Mouse (Mus musculus) inflammation-experienced regulatory T-cells, adult 16 weeks (primary cell): ENCODE results near the gene Vwc2l. TPM values are rescaled to one million over a fixed set of nuclear protein-coding genes. Genes with fewer than 3 reads are reported as not detected.

ENCODE experiments used
- polyA plus RNA-seq: library from polyadenylated mRNA; unstranded; fragments of 100-300 nt; shearing (Covaris generic); gene quantifications from one replicate; pipeline ENCODE4 v1.2.1, GENCODE M21; 2017

Gene Vwc2l
- polyA plus RNA-seq = not detected

DNA sequence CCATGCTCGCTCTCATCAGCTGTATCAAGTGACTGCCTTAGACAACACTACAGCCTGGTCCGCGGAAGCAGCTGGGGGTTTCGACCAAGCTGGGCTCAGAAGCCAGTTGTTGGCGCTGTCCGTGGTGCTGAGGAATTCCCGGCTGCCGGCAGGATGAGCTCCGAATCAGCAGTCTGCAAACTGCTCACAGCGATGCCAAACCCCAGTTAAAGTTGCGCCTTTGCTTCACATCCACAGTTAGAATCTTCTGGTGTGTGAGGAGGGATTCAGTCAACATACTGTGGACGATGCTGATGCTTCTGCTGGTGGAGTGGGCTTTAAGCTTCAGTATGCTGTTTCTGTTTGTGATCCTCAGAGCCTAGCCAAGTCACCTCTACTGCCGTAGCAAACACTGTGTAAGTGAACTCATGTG lies at the start of gene Vwc2l:
Gene Vwc2l (plus strand): TSS at position 61 of the 412 bp plus-strand sequence.

